9 mouse cellular contexts compared by ENCODE assay signal in the genomic region with DNA sequence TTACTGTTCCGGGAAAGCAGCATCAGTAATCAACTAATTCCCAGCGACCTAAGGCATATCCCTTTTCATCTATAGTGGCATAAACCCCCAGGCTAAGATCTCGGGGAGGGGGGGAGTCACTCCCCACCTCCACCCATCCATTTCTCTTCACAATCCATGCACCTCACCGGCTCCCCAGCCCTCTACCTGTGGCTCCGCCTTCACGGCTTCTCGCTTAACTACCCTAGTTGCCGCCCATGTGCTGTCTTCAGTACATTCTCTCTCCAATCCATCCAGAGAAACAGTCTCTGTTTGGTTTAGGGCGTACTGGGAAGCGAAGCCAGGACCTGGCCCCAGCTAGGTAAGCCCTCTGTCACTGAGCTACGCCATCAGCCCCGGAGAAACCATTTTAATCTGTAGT. TPM values are rescaled to one million over a fixed set of nuclear protein-coding genes. Genes with fewer than 3 reads are reported as not detected.
DNase-seq lines count a peak whose midpoint lies in the region; ATAC-seq and TF ChIP-seq lines count a peak whose summit lies in the region.
"Had no signal": no experiment of that assay in that cellular context is flagged by ENCODE, and none has a peak within 500 bp of the region (broad histone marks: within the 10 kb centered on the region; RNA-seq: fewer than 3 reads in every experiment).

No protein-coding gene starts in this region.

- TF ChIP-seq POLR2A in testis, adult 2 months (IDR thresholded peaks at IDR 0.05; ENCODE audit: control insufficient read depth, low read depth, low read length), result no peak

- ATAC-seq in hindbrain, embryonic 12.5 days (ENCODE audit: low FRiP score), result no peak
- no peak for ATAC-seq in limb, embryonic 12.5 days (ENCODE audit: insufficient number of reproducible peaks, insufficient read depth, low FRiP score, low TSS enrichment, low read depth)
- ATAC-seq in megakaryocyte progenitor cell, adult 5-6 weeks (replicated peaks; ENCODE audit: poor library complexity), result no peak

- H3K4me3 ChIP-seq in testis, adult 2 months (ENCODE audit: control insufficient read depth, low read depth, low read length), result peak overlapping the region; percentile 5
- H3K4me3 ChIP-seq in hindbrain, embryonic 12.5 days, result peak overlapping the region; percentile 82; the same call in 1 of the 2 replicates
- H3K4me3 ChIP-seq in limb, embryonic 12.5 days (replicated peaks), result no peak overlapping the region; the same call in 1 of the 2 replicates

- H3K27me3 ChIP-seq in testis, adult 2 months (ENCODE audit: control insufficient read depth, insufficient read depth, low read length), result no peaks in the 10 kb centered on the region
- peaks cover 9% of the 10 kb centered on the region for H3K27me3 ChIP-seq in hindbrain, embryonic 12.5 days
- peaks cover 16% of the 10 kb centered on the region for H3K27me3 ChIP-seq in limb, embryonic 12.5 days

- DNase-seq in testis, postnatal 10 days (ENCODE audit: low spot score), result no peak
- peak; percentile 7 for DNase-seq in yolk sac, embryonic 10.5 days (ENCODE audit: low spot score)
- no peak for DNase-seq in adrenal gland, adult 18-20 months (ENCODE audit: low spot score in 2 of 2)
- DNase-seq in Muller cell, postnatal 12 days (ENCODE audit: inconsistent ontology term), result no peak

- 11% methylated on average over 12 of the region's 12 CpGs for WGBS in hindbrain, embryonic 12.5 days
- 12% methylated on average over 12 of the region's 12 CpGs for WGBS in limb, embryonic 12.5 days

- no peak for TF ChIP-seq CTCF in testis, adult 2 months (IDR thresholded peaks at IDR 0.05; ENCODE audit: control insufficient read depth, insufficient read depth, insufficient replicate concordance, low read depth, low read length)

- no peak overlapping the region for H3K27ac ChIP-seq in testis, adult 2 months (ENCODE audit: control insufficient read depth, insufficient read depth, low read depth, low read length)
- no peak overlapping the region for H3K27ac ChIP-seq in hindbrain, embryonic 12.5 days
- no peak overlapping the region for H3K27ac ChIP-seq in limb, embryonic 12.5 days

- H3K4me2 ChIP-seq in hindbrain, embryonic 12.5 days (replicated peaks), result peak overlapping the region; percentile 80
- H3K4me2 ChIP-seq in limb, embryonic 12.5 days, result peak overlapping the region; percentile 98; the same call in 1 of the 2 replicates

- no peaks in the 10 kb centered on the region for H3K9me3 ChIP-seq in hindbrain, embryonic 12.5 days (replicated peaks)
- no peaks in the 10 kb centered on the region for H3K9me3 ChIP-seq in limb, embryonic 12.5 days

- no peak overlapping the region for H3K9ac ChIP-seq in hindbrain, embryonic 12.5 days
- H3K9ac ChIP-seq in limb, embryonic 12.5 days (replicated peaks), result no peak overlapping the region

- no peaks in the 10 kb centered on the region for H3K36me3 ChIP-seq in testis, adult 2 months (ENCODE audit: control insufficient read depth, insufficient read depth, low read length)
- H3K36me3 ChIP-seq in hindbrain, embryonic 12.5 days, result no peaks in the 10 kb centered on the region
- no peaks in the 10 kb centered on the region for H3K36me3 ChIP-seq in limb, embryonic 12.5 days

- H3K4me1 ChIP-seq in testis, adult 2 months (ENCODE audit: control insufficient read depth, insufficient read depth, low read length), result peaks cover 12% of the 10 kb centered on the region
- peaks cover 10% of the 10 kb centered on the region for H3K4me1 ChIP-seq in hindbrain, embryonic 12.5 days
- H3K4me1 ChIP-seq in limb, embryonic 12.5 days (replicated peaks), result peaks cover 17% of the 10 kb centered on the region

RNA-seq across cellular contexts. Expression of a gene that starts 1.4 kb away (rescaled TPM):
- polyA plus RNA-seq in testis, adult 2 months (2012; rRNA removed), result 8.7 and 9.8 TPM in 2 replicates
- 27.1 and 27.7 TPM in 2 replicates for polyA plus RNA-seq in hindbrain, embryonic 12.5 days (2016; fragmentation: Nextera tagmentation; extraction: Ambion mirVana)
- 5.4 and 7.1 TPM in 2 replicates for polyA plus RNA-seq in limb, embryonic 12.5 days (2016; fragmentation: Nextera tagmentation; extraction: Ambion mirVana)
- 10 to 100 TPM; 12.9 to 15.1 TPM for total RNA-seq in adrenal gland, adult 18-20 months (2021)
- total RNA-seq in megakaryocyte progenitor cell, adult 5-6 weeks (2015), result 9.8 and 13.9 TPM in 2 replicates
- 10.3 and 12.6 TPM in 2 replicates for total RNA-seq in megakaryocyte progenitor cell, adult 5-6 weeks (2017)

RNA-seq across cellular contexts. Expression of a gene that starts 35.9 kb away (rescaled TPM):
- polyA plus RNA-seq in testis, adult 2 months (2012; rRNA removed), result 4.3 and 4.4 TPM in 2 replicates
- not detected in 2 replicates for polyA plus RNA-seq in hindbrain, embryonic 12.5 days (2016; fragmentation: Nextera tagmentation; extraction: Ambion mirVana)
- polyA plus RNA-seq in limb, embryonic 12.5 days (2016; fragmentation: Nextera tagmentation; extraction: Ambion mirVana), result not detected in 2 replicates
- not detected for total RNA-seq in adrenal gland, adult 18-20 months (2021)
- total RNA-seq in megakaryocyte progenitor cell, adult 5-6 weeks (2015), result not detected in 2 replicates
- not detected in 2 replicates for total RNA-seq in megakaryocyte progenitor cell, adult 5-6 weeks (2017)
- polyA plus RNA-seq: limb, embryonic 14.5 days had no signal

RNA-seq across cellular contexts. Expression of a gene that starts 57.1 kb away (rescaled TPM):
- polyA plus RNA-seq in testis, adult 2 months (2012; rRNA removed), result 3.2 and 3.6 TPM in 2 replicates
- 23.5 and 24.7 TPM in 2 replicates for polyA plus RNA-seq in hindbrain, embryonic 12.5 days (2016; fragmentation: Nextera tagmentation; extraction: Ambion mirVana)
- polyA plus RNA-seq in limb, embryonic 12.5 days (2016; fragmentation: Nextera tagmentation; extraction: Ambion mirVana), result 22.3 and 23.0 TPM in 2 replicates
- 100 to 1,000 TPM in 1 of 2 experiments, 10 to 100 TPM in 1; 53.0 to 105 TPM for total RNA-seq in adrenal gland, adult 18-20 months (2021)
- total RNA-seq in megakaryocyte progenitor cell, adult 5-6 weeks (2015), result 2.0 and 2.4 TPM in 2 replicates
- 1.2 and 1.3 TPM in 2 replicates for total RNA-seq in megakaryocyte progenitor cell, adult 5-6 weeks (2017)
